Mouse (Mus musculus) kidney, adult 2 months (tissue): ENCODE results near the gene Klhl15. TPM values are rescaled to one million over a fixed set of nuclear protein-coding genes. Genes with fewer than 3 reads are reported as not detected.
"Not testable (repeated sequence)": the region's sequence is repeated elsewhere in the genome, so short reads cannot be mapped to it uniquely, and the experiment has no call there.

Experiments used
- DNase-seq: peaks from one replicate; pipeline ENCODE4 v3.0.0; 2021
- H3K27ac ChIP-seq: fragments of 200-500 bp; 2 replicates; pipeline ENCODE4 v1.5.1; 2012; ENCODE audit warnings: low read depth, low read length, control low read depth, inconsistent platforms; ENCODE audit not compliant: insufficient read depth
- H3K27me3 ChIP-seq: fragments of 200-500 bp; replicated peaks from 2 replicates; pipeline ENCODE4 v1.6.1; 2012; ENCODE audit warnings: mild to moderate bottlenecking, moderate library complexity, low read length, inconsistent platforms; ENCODE audit not compliant: control insufficient read depth, insufficient read depth
- H3K36me3 ChIP-seq: fragments of 200-500 bp; 2 replicates; pipeline ENCODE4 v1.6.1; 2012; ENCODE audit warnings: mild to moderate bottlenecking, moderate library complexity, low read length, inconsistent platforms; ENCODE audit not compliant: control insufficient read depth, insufficient read depth
- H3K4me1 ChIP-seq: fragments of 200-500 bp; 2 replicates; pipeline ENCODE4 v1.6.1; 2011; ENCODE audit warnings: low read length; ENCODE audit not compliant: control insufficient read depth, insufficient read depth
- H3K4me3 ChIP-seq: fragments of 200-500 bp; 2 replicates; pipeline ENCODE4 v1.5.1; 2011; ENCODE audit warnings: mild to moderate bottlenecking, low read depth, low read length, control low read depth; ENCODE audit not compliant: insufficient read depth
- CTCF ChIP-seq: fragments of 200-500 bp; conservative IDR thresholded peaks from 2 replicates; pipeline ENCODE4 v1.5.1; 2011; ENCODE audit warnings: low read depth, mild to moderate bottlenecking, control low read depth, low read length, moderate library complexity, mixed read lengths; ENCODE audit not compliant: insufficient read depth, insufficient read length
- POLR2A ChIP-seq: fragments of 200-500 bp; IDR thresholded peaks from one replicate; pipeline ENCODE4 v1.6.1; 2011; ENCODE audit warnings: low read depth, low read length, control low read depth
- WGBS: fragments of 180-500 bp; shearing (Covaris S2); methylation state at CpG from one replicate; pipeline ENCODE4 v1.1.7; 2018; 5-methylcytosine and 5-hydroxymethylcytosine counted together
- polyA plus RNA-seq: library from polyadenylated mRNA; depleted of rRNA; stranded (reverse); fragments of >200 nt; gene quantifications from 2 replicates; pipeline ENCODE4 v1.2.3, GENCODE M21; 2012; rRNA removed

The Klhl15 gene
- 3.8 and 6.8 TPM in 2 replicates for polyA plus RNA-seq

DNA sequence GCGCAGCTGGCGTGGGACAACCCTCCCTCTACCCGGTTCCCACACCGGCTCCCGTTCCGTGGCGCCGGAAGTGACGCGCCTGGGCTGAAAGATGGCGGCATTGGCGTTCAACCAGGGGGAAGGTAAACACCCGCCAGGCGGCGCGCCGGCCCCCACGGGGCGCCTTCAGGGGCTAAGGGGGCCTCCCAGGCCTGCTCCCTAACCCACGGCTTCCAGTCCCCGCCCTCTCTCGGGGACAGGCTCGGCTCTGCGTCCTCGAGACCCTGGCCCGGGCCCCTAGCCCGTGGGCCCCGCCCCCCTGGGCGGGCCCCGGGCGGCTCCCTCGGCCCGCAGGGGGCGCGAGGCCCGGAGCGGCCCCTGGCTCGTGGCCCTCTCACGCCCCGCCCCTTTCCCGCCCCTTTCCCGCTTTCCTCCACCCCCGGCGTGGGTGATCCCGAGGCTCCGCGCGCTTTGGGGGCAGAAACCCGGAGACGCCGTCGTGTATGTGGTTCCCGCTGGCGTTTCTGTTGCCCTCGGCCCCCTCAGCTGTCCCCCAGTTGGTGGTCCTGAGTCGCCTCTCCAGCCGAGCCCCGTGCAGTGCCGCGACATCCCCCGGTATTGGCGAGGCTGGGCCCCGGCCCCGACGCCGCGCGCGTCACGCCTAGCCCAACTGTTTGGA, at the start of gene Klhl15:
Gene Klhl15 (plus strand): TSS at position 68 of the 658 bp plus-strand sequence.
- DNase-seq: peak; percentile 89
- TF ChIP-seq POLR2A (no peak), CTCF (no peak)
- peak within 1 kb of the TSS; percentile 93 for H3K27ac ChIP-seq
- peak within 1 kb of the TSS; percentile 88 for H3K4me3 ChIP-seq
- H3K36me3 ChIP-seq: no peaks in the 10 kb centered on the region
- no peaks in the 10 kb centered on the region for H3K27me3 ChIP-seq
- 1% methylated on average over 46 of the region's 70 CpGs for WGBS
- H3K4me1 ChIP-seq: no peaks in the 10 kb centered on the region; the same call in 1 of the 2 replicates

DNA sequence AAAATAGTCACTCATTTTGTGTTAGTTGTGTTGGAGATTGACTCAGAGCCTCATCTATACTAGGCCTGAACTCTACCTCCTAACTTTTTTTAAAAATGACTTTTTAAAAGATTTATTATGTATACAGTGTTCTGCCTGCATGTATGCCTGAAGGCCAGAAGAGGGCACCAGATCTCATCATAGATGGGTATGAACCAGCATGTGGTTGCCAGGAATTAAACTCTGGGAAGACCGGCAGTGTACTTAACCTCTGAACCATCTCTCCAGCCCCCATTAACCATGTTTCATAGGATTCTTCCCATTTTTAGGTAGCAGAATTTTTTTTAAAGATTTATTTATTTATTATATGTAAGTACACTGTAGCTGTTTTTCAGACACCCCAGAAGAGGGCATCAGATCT, 49.2 kb upstream of the Klhl15 start:
- TF ChIP-seq POLR2A: no peak
- TF ChIP-seq CTCF: peak; percentile 26; the same call in 1 of the 2 replicates
- peak; percentile 17 for DNase-seq
- Histone ChIP-seq H3K36me3 (no peaks in the 10 kb centered on the region), H3K27ac (no peak overlapping the region), H3K4me3 (no peak overlapping the region), H3K27me3 (no peaks in the 10 kb centered on the region), H3K4me1 (no peaks in the 10 kb centered on the region)
- WGBS: 12% methylated on average over 1 of the region's 1 CpGs

- peak; percentile 23 for DNase-seq
Measured at GRCm38 (mm10) chrX:94193901-94194300, 40.5 kb upstream of the Klhl15 start.

GRCm38 (mm10) chrX:94197789-94198188, 36.6 kb upstream of the Klhl15 start:
- TF ChIP-seq CTCF (peak; percentile 39), POLR2A (no peak)
- Histone ChIP-seq H3K36me3 (peaks cover 2% of the 10 kb centered on the region), H3K27ac (no peak overlapping the region), H3K27me3 (no peaks in the 10 kb centered on the region), H3K4me3 (no peak overlapping the region), H3K4me1 (no peaks in the 10 kb centered on the region)
- no peak for DNase-seq
- WGBS: 87% methylated on average over 5 of the region's 5 CpGs

More at GRCm38 (mm10) chrX:94193901-94194300, 40.5 kb upstream of the Klhl15 start:
- not testable (repeated sequence) for H3K27ac ChIP-seq, H3K27me3 ChIP-seq, H3K36me3 ChIP-seq, H3K4me1 ChIP-seq, H3K4me3 ChIP-seq
- 59% methylated on average over 4 of the region's 4 CpGs for WGBS
- TF ChIP-seq CTCF: 0 out of 2 replicates have a peak, but pooled peaks have one; percentile 12

DNA sequence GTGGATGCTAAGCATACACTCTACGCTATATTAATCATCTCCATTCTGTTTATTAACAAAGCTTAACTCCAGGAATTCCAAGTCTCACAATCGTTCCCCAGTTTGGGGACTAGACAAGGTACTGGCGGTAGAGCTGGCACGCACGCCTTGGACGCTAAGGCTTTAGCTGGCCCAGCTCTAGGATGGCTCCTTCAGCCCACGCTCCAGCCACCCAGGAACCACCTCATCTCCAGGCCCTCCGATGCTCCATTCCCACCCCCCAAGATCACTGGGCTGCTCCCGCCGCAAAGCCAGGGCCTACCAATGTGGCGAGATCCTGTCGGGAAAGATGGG, 22.2 kb upstream of the Klhl15 start:
- no peaks in the 10 kb centered on the region for H3K27me3 ChIP-seq
- WGBS: 0% methylated on average over 12 of the region's 12 CpGs
- peak overlapping the region; percentile 100 for H3K4me3 ChIP-seq
- no peak for DNase-seq
- TF ChIP-seq POLR2A: no peak
- TF ChIP-seq CTCF: no peak
- no peaks in the 10 kb centered on the region for H3K36me3 ChIP-seq
- H3K4me1 ChIP-seq: no peaks in the 10 kb centered on the region
- no peak overlapping the region for H3K27ac ChIP-seq

GRCm38 (mm10) chrX:94212597-94213321, 21.6 kb upstream of the Klhl15 start, which contains the start of gene Eif2s3x:
Gene Eif2s3x (minus strand): TSS chrX:94212862.
- Histone ChIP-seq H3K27ac (peak within 1 kb of the TSS; percentile 97), H3K27me3 (no peaks in the 10 kb centered on the region), H3K4me1 (no peaks in the 10 kb centered on the region), H3K4me3 (peak within 1 kb of the TSS; percentile 100), H3K36me3 (no peaks in the 10 kb centered on the region)
- TF ChIP-seq POLR2A (no peak), CTCF (peak; percentile 59)
- WGBS: under 1% methylated on average over 49 of the region's 52 CpGs
- DNase-seq: peak; percentile 88

DNA sequence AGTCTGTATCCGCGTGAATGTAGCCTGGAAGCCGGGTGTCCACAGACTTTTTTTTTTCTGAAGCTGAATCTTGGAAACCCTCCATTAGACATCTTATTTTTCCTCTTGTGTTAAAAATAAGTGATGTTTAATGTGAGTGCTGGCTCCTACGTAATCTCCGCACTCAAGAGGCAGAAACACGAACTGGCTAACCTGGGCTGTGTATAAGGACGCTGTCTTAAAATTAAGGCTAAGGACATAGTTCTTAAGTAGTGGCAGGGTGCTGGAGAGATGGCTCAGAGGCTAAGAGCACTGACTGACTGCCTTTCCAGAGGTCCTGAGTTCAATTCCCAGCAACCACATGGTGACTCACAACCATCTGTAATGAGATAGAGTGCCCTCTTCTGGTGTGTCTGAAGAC, 21.0 kb upstream of the Klhl15 start:
- no peak for TF ChIP-seq POLR2A
- no peak for TF ChIP-seq CTCF
- WGBS: 4% methylated on average over 7 of the region's 7 CpGs
- no peak for DNase-seq
- Histone ChIP-seq H3K27me3 (no peaks in the 10 kb centered on the region), H3K27ac (no peak overlapping the region), H3K4me1 (no peaks in the 10 kb centered on the region), H3K36me3 (no peaks in the 10 kb centered on the region), H3K4me3 (peak overlapping the region; percentile 100)
